Mouse (Mus musculus) CH12.LX (cell line): ENCODE data around the gene Src.

ENCODE experiments used
- CHD2 ChIP-seq: IDR thresholded peaks from 2 replicates; pipeline ENCODE4 v1.6.1; 2011; ENCODE audit warnings: low read length, improper control_type of control experiment
- CTCF ChIP-seq, 2 experiments: IDR thresholded peaks in 1 of 2; conservative IDR thresholded peaks in 1 of 2; 2 replicates each; pipeline ENCODE4 v1.5.1; 2011 to 2012; ENCODE audit warnings: low read depth in 2 of 2, low read length in 2 of 2, improper control_type of control experiment in 1 of 2, inconsistent platforms in 1 of 2, mild to moderate bottlenecking in 1 of 2, moderate library complexity in 1 of 2
- ELF1 ChIP-seq: IDR thresholded peaks from 2 replicates; pipeline ENCODE4 v1.6.1; 2014; ENCODE audit warnings: low read depth, mild to moderate bottlenecking, inconsistent platforms, low read length, improper control_type of control experiment
- EP300 ChIP-seq: IDR thresholded peaks from 2 replicates; pipeline ENCODE4 v1.6.1; 2011; ENCODE audit warnings: low read length, improper control_type of control experiment
- MYC ChIP-seq: IDR thresholded peaks from 2 replicates; pipeline ENCODE4 v1.6.1; 2011; ENCODE audit warnings: low read depth, mild to moderate bottlenecking, improper control_type of control experiment, low read length
- RAD21 ChIP-seq: IDR thresholded peaks from 2 replicates; pipeline ENCODE4 v1.6.1; 2011; ENCODE audit warnings: low read depth, mild to moderate bottlenecking, low read length, improper control_type of control experiment, moderate library complexity
- RCOR1 ChIP-seq: conservative IDR thresholded peaks from 2 replicates; pipeline ENCODE4 v1.6.1; 2012; ENCODE audit warnings: low read depth, mild to moderate bottlenecking, inconsistent platforms, low read length, improper control_type of control experiment
- USF1 ChIP-seq: IDR thresholded peaks from 2 replicates; pipeline ENCODE4 v1.6.1; 2014; ENCODE audit warnings: low read depth, mild to moderate bottlenecking, inconsistent platforms, low read length, improper control_type of control experiment
- USF2 ChIP-seq: conservative IDR thresholded peaks from 2 replicates; pipeline ENCODE4 v1.6.1; 2011; ENCODE audit warnings: low read depth, low read length, improper control_type of control experiment
- ZC3H11A ChIP-seq: IDR thresholded peaks from 2 replicates; pipeline ENCODE4 v1.6.1; 2012; ENCODE audit warnings: low read depth, mild to moderate bottlenecking, inconsistent platforms, low read length, improper control_type of control experiment
- ZMIZ1 ChIP-seq: IDR thresholded peaks from 2 replicates; pipeline ENCODE4 v1.6.1; 2012; ENCODE audit warnings: low read depth, mild to moderate bottlenecking, inconsistent platforms, low read length, improper control_type of control experiment

DNA sequence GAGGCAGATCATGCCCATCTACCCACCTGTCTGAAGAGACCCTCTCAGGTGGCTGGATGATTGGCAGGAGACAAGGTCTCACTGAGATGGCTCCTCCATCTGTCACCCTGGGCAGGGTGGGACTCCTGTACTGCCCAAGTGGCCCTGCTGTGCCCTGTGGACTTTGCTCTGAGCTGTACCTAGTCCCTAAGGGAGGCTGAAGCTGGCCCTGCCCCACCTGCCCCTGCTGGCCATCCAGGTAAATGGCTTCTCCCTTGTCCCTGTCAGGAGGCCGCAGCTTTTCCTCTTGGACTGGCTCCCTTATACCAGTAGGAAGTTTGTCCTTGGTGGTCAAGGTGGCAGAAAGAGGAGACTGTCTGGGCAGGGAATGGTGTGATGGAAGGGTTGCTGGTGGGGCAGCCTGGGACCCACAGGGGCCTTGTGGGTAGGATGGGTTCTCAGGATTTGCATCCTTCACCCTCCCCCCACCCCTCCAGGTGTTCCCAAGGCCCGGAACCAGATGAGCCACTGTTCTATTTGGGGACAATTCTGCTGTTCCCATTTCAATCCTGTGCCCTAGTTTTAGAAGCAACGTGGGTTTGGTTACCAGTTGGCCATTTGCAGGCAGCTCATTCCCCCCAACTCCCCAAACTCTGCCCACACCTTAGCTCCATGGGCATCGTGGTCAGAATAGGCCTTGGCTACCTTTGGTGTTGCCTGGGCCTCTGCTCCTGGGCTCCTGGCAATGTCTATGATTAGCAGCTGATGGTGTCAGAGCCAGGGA, 12.6 kb downstream of the Src start:
- TF ChIP-seq RCOR1 = no peak
- TF ChIP-seq USF2 = no peak
- no peak for TF ChIP-seq ELF1
- no peak for TF ChIP-seq ZC3H11A
- no peak for TF ChIP-seq CHD2
- TF ChIP-seq ZMIZ1 = no peak
- TF ChIP-seq RAD21 = no peak
- no peak for TF ChIP-seq MYC
- no peak for TF ChIP-seq CTCF (conservative IDR thresholded peaks at IDR 0.05 in 1 of 2, IDR thresholded peaks at IDR 0.05 in 1 of 2; ENCODE audit: low read depth in 2 of 2, low read length in 2 of 2)
- TF ChIP-seq USF1 = no peak
- TF ChIP-seq EP300 = no peak
